Mouse (Mus musculus): ENCODE data around the gene Smarcc2.

- no peak for TF ChIP-seq TAL1 (IDR thresholded peaks at IDR 0.05; ENCODE audit: low read length)
- no peak for TF ChIP-seq GATA1 (IDR thresholded peaks at IDR 0.05; ENCODE audit: low read length)
Measured at GRCm38 (mm10) chr10:128458348-128458718, 715 bp upstream of the Smarcc2 start.
